Mouse (Mus musculus) bone marrow macrophage, adult 2 months (primary cell): Measurements from ENCODE around the gene U2af2.

Source experiments
- CTCF ChIP-seq: IDR thresholded peaks from 2 replicates; pipeline ENCODE4 v1.5.1; 2012; ENCODE audit warnings: low read depth, mild to moderate bottlenecking, low read length, moderate library complexity
- POLR2A ChIP-seq: IDR thresholded peaks from 2 replicates; pipeline ENCODE4 v1.6.1; 2012; ENCODE audit warnings: mild to moderate bottlenecking, low read depth, low read length, borderline replicate concordance

GRCm38 (mm10) chr7:5091008-5091728, 29.2 kb downstream of the U2af2 start:
- TF ChIP-seq CTCF (no peak), POLR2A (no peak)
